Mouse (Mus musculus) left cerebral cortex, adult 18-20 months (tissue): ENCODE data around the gene Itgb2. TPM values are rescaled to one million over a fixed set of nuclear protein-coding genes. Genes with fewer than 3 reads are reported as not detected.

Experiments used
- DNase-seq, 2 experiments: peaks; one replicate each; pipeline ENCODE4 v3.0.0; 2021 to 2022; ENCODE audit warnings: low spot score in 2 of 2, mixed read lengths in 1 of 2
- total RNA-seq, 2 experiments: library from RNA; stranded (reverse); gene quantifications; 2 replicates each; pipeline ENCODE4 v1.2.3; 2021

The Itgb2 gene
- total RNA-seq, 2 experiments from 2014 or later = 3.6 to 3.8 TPM

GRCm38 (mm10) chr10:77583795-77584422, 53.9 kb downstream of the Itgb2 start:
- DNase-seq = no peak

DNA sequence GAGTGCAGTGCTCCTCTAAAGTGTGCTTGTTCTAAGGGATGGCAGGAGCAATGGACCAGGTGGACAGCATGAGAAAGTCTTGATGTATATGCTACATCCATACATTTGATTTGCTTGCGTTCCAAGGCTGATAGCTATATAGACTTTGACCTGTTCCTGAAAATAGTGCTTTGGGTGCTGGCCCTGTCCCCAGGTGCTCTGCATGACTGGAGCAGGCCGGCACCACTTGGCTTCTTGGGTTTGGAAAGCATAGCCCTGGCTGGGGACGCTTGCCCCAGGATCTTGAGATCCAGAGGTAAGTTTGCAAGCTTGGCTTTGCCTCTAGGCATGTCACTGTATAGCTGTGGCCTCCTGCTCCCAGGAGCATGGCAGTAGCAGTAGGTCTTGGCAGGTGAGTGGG, 56.6 kb downstream of the Itgb2 start:
- no peak for DNase-seq

- no peak for DNase-seq
Observed at GRCm38 (mm10) chr10:77587091-77587775, 57.2 kb downstream of the Itgb2 start.

GRCm38 (mm10) chr10:77588036-77588435, 58.0 kb downstream of the Itgb2 start:
- no peak for DNase-seq

DNA sequence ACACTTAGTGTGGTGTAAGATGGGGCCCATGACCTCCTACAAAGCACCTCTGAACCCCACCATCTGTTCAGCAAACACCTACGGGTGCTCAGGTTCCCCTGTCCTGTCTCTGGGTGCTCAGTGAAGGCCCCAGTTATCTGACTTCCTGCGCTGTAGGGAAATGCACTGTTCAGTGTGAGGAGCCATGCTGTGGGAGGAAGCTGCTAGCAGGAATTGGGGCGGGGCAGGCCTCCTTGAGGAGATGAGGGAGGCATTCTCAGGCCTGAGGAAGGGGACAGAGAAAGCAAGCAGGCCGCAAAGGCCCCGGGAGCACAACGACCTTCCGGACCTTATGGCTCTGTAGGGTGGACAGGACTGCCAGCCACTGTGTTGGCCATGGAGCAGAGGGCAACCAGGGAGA, 59.1 kb downstream of the Itgb2 start:
- no peak for DNase-seq

GRCm38 (mm10) chr10:77589749-77590148, 59.7 kb downstream of the Itgb2 start:
- DNase-seq = no peak

DNA sequence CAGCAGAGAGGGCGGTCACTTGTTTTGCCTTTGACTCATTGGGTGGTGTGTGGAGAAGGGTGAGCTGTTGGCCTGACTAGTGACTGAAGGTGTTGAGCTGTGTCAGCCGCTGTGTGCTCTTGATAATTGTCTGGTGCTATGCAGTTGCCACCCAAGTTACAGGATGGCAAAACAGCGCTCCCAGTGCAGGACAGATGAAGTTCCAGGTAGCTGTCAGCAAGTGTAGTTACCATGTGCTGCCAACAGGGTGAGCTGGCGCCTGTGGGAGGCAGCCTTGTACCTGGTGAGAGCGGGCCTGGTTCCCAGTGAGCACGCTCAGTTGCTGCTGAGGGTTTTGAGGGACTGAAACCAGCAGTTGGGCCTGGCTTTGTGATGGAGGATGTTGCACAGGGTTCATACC, 60.8 kb downstream of the Itgb2 start:
- peak in 1 of 2 experiments; percentile 51 for DNase-seq

- peak; percentile 58 to 79 for DNase-seq
Observed at GRCm38 (mm10) chr10:77591546-77591945, 61.5 kb downstream of the Itgb2 start.

DNA sequence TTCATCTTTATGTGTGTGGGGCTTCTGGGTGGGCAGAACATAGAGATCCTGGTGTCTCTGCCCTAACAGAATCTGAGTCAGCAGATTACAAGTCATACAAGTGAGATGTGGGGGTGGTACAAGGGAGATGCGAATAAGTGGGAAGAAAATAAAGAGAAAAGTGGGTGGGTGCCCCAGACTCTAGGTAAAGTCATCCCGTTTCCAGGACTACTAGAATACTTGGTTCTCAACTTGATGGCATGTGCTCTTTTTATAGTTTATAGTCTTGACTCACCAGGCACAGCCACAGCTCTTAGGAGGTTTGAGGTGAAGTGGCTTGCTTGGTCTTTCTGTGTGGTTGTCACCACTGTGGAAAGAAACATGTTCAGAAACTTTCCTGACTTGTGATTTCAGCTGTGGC, 66.0 kb downstream of the Itgb2 start:
- DNase-seq = no peak

GRCm38 (mm10) chr10:77603021-77603420, 73.0 kb downstream of the Itgb2 start:
- no peak for DNase-seq

- no peak for DNase-seq
Observed at GRCm38 (mm10) chr10:77604111-77604510, 74.1 kb downstream of the Itgb2 start.

DNA sequence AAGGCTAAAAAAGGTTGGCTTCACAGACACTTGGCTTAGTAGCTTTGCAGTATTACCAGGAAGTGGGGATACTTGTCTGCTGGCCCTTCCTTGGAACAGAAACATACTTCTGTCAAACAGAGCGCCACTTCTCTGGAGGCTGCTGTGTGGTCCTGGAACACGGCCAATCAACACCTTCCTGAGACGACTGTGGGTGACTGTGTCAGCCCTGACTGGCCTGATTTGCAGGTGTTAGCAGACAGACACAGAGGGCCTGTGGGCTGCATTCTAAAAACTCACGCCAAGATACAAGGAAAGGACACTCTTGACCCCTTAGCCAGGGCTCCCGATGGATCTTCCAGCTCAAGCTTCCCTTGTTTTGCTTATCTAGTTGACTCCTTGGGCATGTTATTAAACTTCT, 74.9 kb downstream of the Itgb2 start:
- DNase-seq = no peak

DNA sequence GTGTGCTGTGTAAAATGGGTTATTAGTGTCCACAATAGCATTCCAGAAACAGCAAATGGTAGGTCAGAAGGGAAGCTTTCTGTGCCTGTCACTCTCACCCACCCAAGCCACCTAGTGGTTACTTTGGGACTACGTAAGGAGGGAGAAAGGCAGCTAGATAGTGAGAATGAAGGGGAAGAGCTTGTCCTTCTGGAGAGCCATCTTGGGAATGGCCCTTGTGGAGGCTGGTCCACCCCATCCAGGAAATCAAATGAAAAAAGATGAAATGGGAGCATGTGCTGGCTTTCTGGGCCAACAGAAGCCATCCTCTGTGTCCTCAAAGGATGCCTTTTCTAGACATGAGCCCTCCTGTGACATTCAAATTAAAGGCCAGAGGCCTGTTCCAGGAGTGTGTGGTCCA, 75.3 kb downstream of the Itgb2 start:
- no peak for DNase-seq

DNA sequence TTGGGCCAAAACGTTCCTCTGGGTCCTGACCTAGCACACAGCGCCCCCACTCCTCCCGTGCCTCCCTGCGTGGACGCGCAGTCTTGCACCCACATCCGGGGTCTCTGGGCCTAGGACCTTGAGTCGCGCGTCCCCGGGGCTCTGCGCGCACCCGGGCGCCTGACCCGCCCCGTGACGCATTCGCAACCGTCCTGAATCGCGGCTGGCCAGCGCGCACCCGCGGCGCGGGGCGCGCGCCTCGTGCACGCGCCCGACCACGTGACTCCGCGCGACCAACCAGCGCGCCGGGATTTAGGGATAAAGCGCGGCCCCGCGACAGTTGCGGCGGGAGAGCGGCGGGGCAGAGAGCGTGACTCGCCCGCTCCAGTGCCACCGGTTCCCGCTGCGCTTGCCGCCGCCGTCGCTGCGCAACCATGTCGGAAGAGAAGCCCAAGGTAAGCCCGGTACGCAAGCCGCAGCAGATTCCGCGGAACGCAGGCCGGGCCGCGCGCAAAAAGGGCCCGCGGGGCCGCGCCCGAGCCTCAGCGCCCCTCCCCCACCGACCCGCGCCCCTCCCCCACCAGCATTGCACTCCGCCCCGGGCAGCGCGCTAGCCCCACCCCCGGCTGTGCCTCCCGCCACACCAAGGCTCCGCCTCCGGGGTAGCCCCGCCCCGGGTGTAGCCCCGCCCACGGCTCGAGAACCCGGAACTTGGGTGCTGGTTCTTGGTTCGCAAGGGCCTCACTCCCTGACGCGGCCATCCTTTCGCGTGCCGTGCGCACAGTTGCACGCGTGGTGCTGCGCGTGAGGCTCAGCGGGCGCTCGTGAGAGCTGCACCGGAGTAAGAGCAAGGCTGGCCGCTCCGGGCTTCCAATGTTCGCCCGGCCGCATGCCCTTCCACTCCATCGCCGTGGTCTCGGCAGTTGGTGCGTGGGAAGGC, 76.1 kb downstream of the Itgb2 start, which contains the start of the genes Sumo3 and Gm49325:
Gene Sumo3 (plus strand): TSS at position 190 of the 919 bp plus-strand sequence.
Gene Gm49325 (plus strand): TSS at position 290 of the 919 bp plus-strand sequence.
- DNase-seq = peak; percentile 92 to 93

DNA sequence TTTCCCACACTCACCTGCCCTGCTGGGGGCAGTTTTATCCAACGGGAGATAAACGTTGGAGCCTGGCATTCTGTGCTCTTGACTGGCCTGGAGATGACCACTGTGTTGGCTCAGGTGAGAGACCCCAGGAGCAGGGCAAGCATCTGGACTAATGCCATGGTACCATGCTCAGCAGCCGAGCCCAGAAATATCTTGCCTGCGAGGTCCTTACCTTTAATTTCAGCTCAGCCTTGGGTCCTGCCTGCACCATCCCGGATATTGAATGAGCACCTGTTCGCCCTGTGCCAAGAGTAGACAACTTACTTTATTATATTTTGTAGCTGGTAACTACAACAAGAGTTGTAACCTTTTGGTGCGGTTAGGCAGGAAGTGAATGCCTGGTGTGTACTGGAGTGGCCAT, 76.8 kb downstream of the Itgb2 start:
- DNase-seq = no peak

DNA sequence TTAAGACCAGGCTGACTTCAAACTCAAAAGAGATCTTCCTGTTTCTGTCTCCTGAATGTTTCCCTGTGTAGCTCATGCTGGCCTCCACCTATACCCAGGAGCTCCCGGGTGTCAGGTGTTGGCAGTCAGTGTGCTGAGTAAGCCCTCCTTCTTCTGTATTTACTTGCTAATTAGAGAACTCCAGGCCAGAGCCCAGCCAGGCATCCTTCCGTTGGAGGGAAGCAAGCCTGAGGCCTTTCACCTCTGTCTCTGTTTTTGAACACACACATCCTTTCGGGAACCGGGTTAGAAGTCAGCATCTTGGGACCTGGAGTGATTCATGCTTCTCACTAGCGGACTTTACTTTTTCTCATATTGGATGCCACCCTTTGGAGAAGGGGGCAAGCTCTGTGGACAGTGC, 77.4 kb downstream of the Itgb2 start:
- no peak for DNase-seq

DNA sequence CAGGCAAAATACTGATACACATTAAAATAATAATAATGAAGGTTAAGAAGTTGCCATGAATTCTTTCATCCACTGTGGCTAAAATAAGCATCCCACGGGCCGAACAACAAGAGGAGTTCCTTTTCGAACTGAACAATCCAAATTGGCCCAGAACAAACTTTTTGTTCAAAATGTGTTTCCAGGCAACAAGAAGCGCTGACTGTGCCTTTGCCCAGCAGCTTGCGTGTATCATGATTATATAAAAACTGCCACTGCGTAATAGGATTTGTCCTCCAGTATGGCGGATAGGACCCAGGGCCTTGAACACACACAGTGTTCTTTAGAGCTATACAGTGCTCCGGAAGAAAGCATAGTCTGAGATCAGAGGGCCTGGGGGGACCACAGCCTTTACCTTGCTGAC, 78.5 kb downstream of the Itgb2 start:
- no peak for DNase-seq

GRCm38 (mm10) chr10:77610221-77610961, 80.3 kb downstream of the Itgb2 start:
- DNase-seq = no peak

- no peak for DNase-seq
Observed at GRCm38 (mm10) chr10:77613409-77613808, 83.4 kb downstream of the Itgb2 start.
